Comparison of ENCODE assay signal across 23 mouse cellular contexts in the genomic region with DNA sequence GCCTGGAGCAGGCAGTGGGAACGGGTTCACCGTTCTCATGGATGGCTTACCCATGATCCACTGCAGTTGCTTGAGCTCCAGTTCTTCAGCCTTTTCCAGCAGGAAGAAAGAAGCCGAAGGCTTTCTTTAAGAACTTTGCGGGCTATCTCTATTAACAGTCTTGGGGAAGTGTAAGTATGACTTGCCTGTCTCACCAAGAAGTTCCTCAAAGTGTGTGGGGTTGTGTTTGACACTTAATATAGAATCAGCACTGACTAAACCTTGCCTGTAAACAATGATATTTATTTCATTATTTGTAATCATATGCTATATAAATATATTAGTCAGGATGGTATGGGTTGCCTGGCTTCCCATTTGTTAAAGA. TPM values are rescaled to one million over a fixed set of nuclear protein-coding genes. Genes with fewer than 3 reads are reported as not detected.
DNase-seq lines count a peak whose midpoint lies in the region; TF ChIP-seq lines count a peak whose summit lies in the region.
"Had no signal": no experiment of that assay in that cellular context is flagged by ENCODE, and none has a peak within 500 bp of the region (broad histone marks: within the 10 kb centered on the region; RNA-seq: fewer than 3 reads in every experiment).

No protein-coding gene starts in this region.

- H3K27ac ChIP-seq in layer of hippocampus, adult 2 months: peak overlapping the region; percentile 39; the same call in 1 of the 2 replicates
- H3K27ac ChIP-seq in bone marrow macrophage, adult 2 months (ENCODE audit: insufficient read depth, low read depth, low read length): peak overlapping the region; percentile 96
- peak overlapping the region; percentile 92 for H3K27ac ChIP-seq in macrophage
- H3K27ac ChIP-seq: embryonic facial prominence, embryonic 10.5 days; embryonic facial prominence, embryonic 13.5 days; forebrain, embryonic 12.5 days; forebrain, embryonic 15.5 days; hindbrain, embryonic 12.5 days; hindbrain, embryonic 15.5 days had no signal

- no peaks in the 10 kb centered on the region for H3K36me3 ChIP-seq in macrophage (ENCODE audit: inconsistent target)
- H3K36me3 ChIP-seq: embryonic facial prominence, embryonic 10.5 days; embryonic facial prominence, embryonic 13.5 days; forebrain, embryonic 12.5 days; forebrain, embryonic 15.5 days; G1E; hindbrain, embryonic 12.5 days; hindbrain, embryonic 15.5 days had no signal

- no peak for TF ChIP-seq POLR2A in bone marrow macrophage, adult 2 months (IDR thresholded peaks at IDR 0.05; ENCODE audit: borderline replicate concordance, low read depth, low read length)

- 24% methylated on average over 4 of the region's 4 CpGs for WGBS in macrophage (ENCODE audit: missing documents)

- TF ChIP-seq CTCF in layer of hippocampus, adult 2 months (conservative IDR thresholded peaks at IDR 0.05): no peak
- no peak for TF ChIP-seq CTCF in bone marrow macrophage, adult 2 months (IDR thresholded peaks at IDR 0.05; ENCODE audit: low read depth, low read length)

- peaks cover 24% of the 10 kb centered on the region for H3K4me1 ChIP-seq in bone marrow macrophage, adult 2 months (ENCODE audit: control insufficient read depth, insufficient read depth, low read length)
- H3K4me1 ChIP-seq: embryonic facial prominence, embryonic 10.5 days; embryonic facial prominence, embryonic 13.5 days; forebrain, embryonic 12.5 days; forebrain, embryonic 15.5 days; hindbrain, embryonic 12.5 days; hindbrain, embryonic 15.5 days had no signal

- H3K4me3 ChIP-seq in layer of hippocampus, adult 2 months: no peak overlapping the region
- peak overlapping the region; percentile 55 for H3K4me3 ChIP-seq in bone marrow macrophage, adult 2 months (ENCODE audit: insufficient read depth, low read length)
- H3K4me3 ChIP-seq in macrophage (ENCODE audit: inconsistent target): peak overlapping the region; percentile 20; the same call in 1 of the 2 replicates
- H3K4me3 ChIP-seq: embryonic facial prominence, embryonic 10.5 days; embryonic facial prominence, embryonic 13.5 days; erythroblast, embryonic 14.5 days; forebrain, embryonic 12.5 days; forebrain, embryonic 15.5 days; hindbrain, embryonic 12.5 days; hindbrain, embryonic 15.5 days had no signal

- DNase-seq in layer of hippocampus, adult 2 months (ENCODE audit: low spot score in 2 of 2): no peak
- DNase-seq in layer of hippocampus, adult 9-10 months (ENCODE audit: low spot score): no peak
- no peak for DNase-seq in adrenal gland, adult 18-20 months (ENCODE audit: low spot score in 2 of 2)
- DNase-seq in cerebellum, postnatal 36 days: no peak
- DNase-seq: adrenal gland, adult 2 months; adrenal gland, postnatal 14 days; cerebellum, adult 18-20 months; cerebellum, adult 9-10 months; cerebellum, postnatal 14 days; embryo, embryonic 11 days; gastrocnemius, postnatal 10 days; gastrocnemius, postnatal 36 days had no signal

- H3K79me2 ChIP-seq in macrophage (ENCODE audit: inconsistent target): no peaks in the 10 kb centered on the region

RNA-seq across cellular contexts. Expression of gene Galnt12, which starts 11.1 kb away (rescaled TPM):
- total RNA-seq in layer of hippocampus, adult 2 months (2021): under 1 TPM; 0.69 to 0.97 TPM
- 10.0 and 11.8 TPM in 2 replicates for polyA plus RNA-seq in bone marrow macrophage, adult 2 months (2012; ENCODE audit: insufficient read depth, insufficient read length, missing spikeins)
- 10 to 100 TPM in 9 of 26 experiments, 1 to 10 TPM in 17; 1.6 to 24.1 (median 8.0) TPM for total RNA-seq in macrophage (2018; cell fraction: chromatin; rRNA removed)
- total RNA-seq in macrophage (2018; cell fraction: cytosol; rRNA removed): 10 to 100 TPM in 1 of 26 experiments, 1 to 10 TPM in 25; 2.0 to 10.7 (median 4.3) TPM
- 10 to 100 TPM in 9 of 26 experiments, 1 to 10 TPM in 17; 2.1 to 17.3 (median 7.2) TPM for total RNA-seq in macrophage (2018; cell fraction: nucleus; rRNA removed)
- 5.1 to 6.6 TPM (median 6.3 TPM) in 3 replicates for polyA plus RNA-seq in macrophage (2018)
- total RNA-seq in adrenal gland, adult 18-20 months (2021): 1 to 10 TPM in 1 of 2 experiments, under 1 TPM in 1; 0.73 to 1.1 TPM
- total RNA-seq: G1E; gastrocnemius, adult 18-20 months; gastrocnemius, postnatal 36 days had no signal
- polyA plus RNA-seq: erythroblast, embryonic 14.5 days; G1E had no signal

RNA-seq across cellular contexts. Expression of gene Anks6, which starts 23.4 kb away (rescaled TPM):
- 10 to 100 TPM; 21.7 to 25.9 TPM for total RNA-seq in layer of hippocampus, adult 2 months (2021)
- 1.7 and 2.4 TPM in 2 replicates for polyA plus RNA-seq in bone marrow macrophage, adult 2 months (2012; ENCODE audit: insufficient read depth, insufficient read length, missing spikeins)
- total RNA-seq in macrophage (2018; cell fraction: chromatin; rRNA removed): 10 to 100 TPM in 8 of 26 experiments, 1 to 10 TPM in 16, under 1 TPM in 2; 0.36 to 23.6 (median 6.5) TPM
- 1 to 10 TPM in 25 of 26 experiments, under 1 TPM in 1; 0.96 to 4.8 (median 2.2) TPM for total RNA-seq in macrophage (2018; cell fraction: cytosol; rRNA removed)
- total RNA-seq in macrophage (2018; cell fraction: nucleus; rRNA removed): 10 to 100 TPM in 1 of 26 experiments, 1 to 10 TPM in 20, under 1 TPM in 5; 0.44 to 10.4 (median 2.2) TPM
- 1.4 to 3.3 TPM (median 2.7 TPM) in 3 replicates for polyA plus RNA-seq in macrophage (2018)
- total RNA-seq in adrenal gland, adult 18-20 months (2021): 1 to 10 TPM; 3.6 to 4.7 TPM
- polyA plus RNA-seq: erythroblast, embryonic 14.5 days; G1E had no signal

Comparison
In these comparisons a context has a peak if more than half of its experiments do, and no peak if none do; other contexts are left out.
1. H3K27ac ChIP-seq: peak in every context shown above with its lines; median percentile 96 in bone marrow macrophage, adult 2 months; 92 in macrophage; 39 in layer of hippocampus, adult 2 months.